Mouse (Mus musculus): ENCODE measurements around the gene Il13ra2.

- TF ChIP-seq CTCF (IDR thresholded peaks at IDR 0.05) (no peak), EP300 (IDR thresholded peaks at IDR 0.05) (no peak)
Observed at GRCm38 (mm10) chrX:147429129-147429528, at the start of gene Il13ra2.

Measured in lung, postnatal 0 days (tissue).